In the genomic region with DNA sequence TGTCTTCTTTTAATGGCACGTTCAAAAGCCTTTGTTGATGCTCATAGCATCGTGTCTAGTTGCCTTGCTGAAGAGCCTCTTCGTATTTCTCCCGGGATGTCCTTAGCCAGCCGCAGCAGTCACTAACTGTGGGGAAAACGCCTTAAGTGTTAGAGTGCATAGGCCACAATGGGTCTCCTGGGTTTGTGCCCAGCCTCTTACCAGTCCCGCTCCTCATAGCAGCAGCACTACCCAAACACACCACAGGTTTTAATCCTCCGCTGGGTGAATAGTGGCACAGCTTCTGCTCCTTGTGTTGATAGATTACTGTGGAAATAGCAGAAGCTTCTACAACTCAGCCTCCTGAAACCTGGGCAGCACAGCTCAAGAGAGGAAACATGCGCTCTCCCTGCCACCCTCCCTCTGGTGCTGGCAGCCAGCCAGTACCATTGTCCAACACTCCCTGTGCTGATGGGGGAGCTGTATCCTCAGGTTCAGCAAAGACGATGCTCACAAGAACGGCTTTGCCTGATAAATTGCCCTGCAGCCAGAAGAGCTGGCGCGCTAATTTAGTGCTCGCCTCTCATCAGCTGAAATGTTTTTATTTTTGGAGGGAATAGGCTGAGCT, we compare ENCODE assay signal across 8 mouse cellular contexts. TPM values are rescaled to one million over a fixed set of nuclear protein-coding genes. Genes with fewer than 3 reads are reported as not detected.
A peak's percentile ranks its signal among the peaks of the same experiment; 100 is the strongest.
DNase-seq lines count a peak whose midpoint lies in the region; ATAC-seq and TF ChIP-seq lines count a peak whose summit lies in the region.

No protein-coding gene starts in this region.

- H3K27ac ChIP-seq in forebrain, postnatal 0 days (ENCODE audit: low read depth, low read length): peak overlapping the region; percentile 47; the same call in 1 of the 2 replicates
- peak overlapping the region; percentile 51; the same call in 1 of the 2 replicates for H3K27ac ChIP-seq in hindbrain, postnatal 0 days

- H3K4me3 ChIP-seq in forebrain, postnatal 0 days (ENCODE audit: low read depth, low read length): no peak overlapping the region
- no peak overlapping the region for H3K4me3 ChIP-seq in hindbrain, postnatal 0 days (ENCODE audit: low read length)

- H3K36me3 ChIP-seq in forebrain, postnatal 0 days (ENCODE audit: insufficient read depth): no peaks in the 10 kb centered on the region
- H3K36me3 ChIP-seq in hindbrain, postnatal 0 days (ENCODE audit: insufficient read depth, low read length): no peaks in the 10 kb centered on the region

- H3K4me2 ChIP-seq in forebrain, postnatal 0 days (ENCODE audit: low read depth): no peak overlapping the region
- H3K4me2 ChIP-seq in hindbrain, postnatal 0 days (ENCODE audit: low read depth, low read length): peak overlapping the region; percentile 5; the same call in 1 of the 2 replicates

- no peak overlapping the region for H3K9ac ChIP-seq in forebrain, postnatal 0 days
- no peak overlapping the region for H3K9ac ChIP-seq in hindbrain, postnatal 0 days (replicated peaks; ENCODE audit: low read length)

- intact Hi-C loops in left cerebral cortex, postnatal 10 days (cut with DNase I): loop anchor here (10.0 kb wide), 1 partner anchor 191 kb away; no protein-coding TSS in a partner anchor

- 15% methylated on average over 14 of the region's 14 CpGs for WGBS in forebrain, postnatal 0 days
- WGBS in hindbrain, postnatal 0 days: 19% methylated on average over 14 of the region's 14 CpGs

- no peaks in the 10 kb centered on the region for H3K27me3 ChIP-seq in forebrain, postnatal 0 days (ENCODE audit: insufficient read depth, low read length)
- H3K27me3 ChIP-seq in hindbrain, postnatal 0 days (ENCODE audit: insufficient read depth, low read length): no peaks in the 10 kb centered on the region

- ATAC-seq in forebrain, postnatal 0 days: peak; percentile 74
- peak; percentile 91 for ATAC-seq in hindbrain, postnatal 0 days

- DNase-seq in adrenal gland, adult (ENCODE audit: inconsistent age in 2 of 2, low spot score in 1 of 2): peak; percentile 54 to 72
- peak; percentile 7 to 31 for DNase-seq in adrenal gland, postnatal 4 days (ENCODE audit: low spot score in 2 of 2)
- peak; percentile 76 for DNase-seq in forebrain, postnatal 0 days
- DNase-seq in hindbrain, postnatal 0 days (ENCODE audit: low spot score): peak; percentile 90
- DNase-seq in left cerebral cortex, postnatal 10 days (ENCODE audit: extremely low spot score in 1 of 2, low spot score in 2 of 2): peak; percentile 29 to 79
- peak; percentile 40 for DNase-seq in ovary, adult 18-20 months (ENCODE audit: low spot score)
- no peak for DNase-seq in thymus, postnatal 14 days
- DNase-seq in thymus, adult 18-20 months: no peak

- H3K4me1 ChIP-seq in forebrain, postnatal 0 days (ENCODE audit: insufficient read depth): peaks cover 6% of the 10 kb centered on the region; the same call in 1 of the 2 replicates
- peaks cover 13% of the 10 kb centered on the region; the same call in 1 of the 2 replicates for H3K4me1 ChIP-seq in hindbrain, postnatal 0 days (ENCODE audit: insufficient read depth, low read length)

- TF ChIP-seq CTCF in forebrain, postnatal 0 days (IDR thresholded peaks at IDR 0.05; ENCODE audit: low read depth): peak; percentile 29; the same call in 1 of the 2 replicates
- peak; percentile 49; the same call in 1 of the 2 replicates for TF ChIP-seq CTCF in hindbrain, postnatal 0 days (IDR thresholded peaks at IDR 0.05; ENCODE audit: low read depth)

- H3K9me3 ChIP-seq in forebrain, postnatal 0 days (ENCODE audit: low read length): no peaks in the 10 kb centered on the region
- H3K9me3 ChIP-seq in hindbrain, postnatal 0 days (ENCODE audit: low read length): no peaks in the 10 kb centered on the region

RNA-seq across cellular contexts. Expression of gene Spert, which starts 27.3 kb away (rescaled TPM):
- not detected for total RNA-seq in adrenal gland, postnatal 4 days (2021)
- not detected in 2 replicates for total RNA-seq in forebrain, postnatal 0 days (2014; rRNA removed)
- polyA plus RNA-seq in forebrain, postnatal 0 days (2015; fragmentation: Nextera tagmentation; extraction: Ambion mirVana): not detected in 2 replicates
- total RNA-seq in hindbrain, postnatal 0 days (2014; rRNA removed): not detected in 2 replicates
- polyA plus RNA-seq in hindbrain, postnatal 0 days (2015; fragmentation: Nextera tagmentation; extraction: Ambion mirVana): not detected in 2 replicates
- total RNA-seq in left cerebral cortex, postnatal 10 days (2021): not detected

Comparison
In these comparisons a context has a peak if more than half of its experiments do, and no peak if none do; other contexts are left out.
1. DNase-seq: peak in adrenal gland, adult (2 of 2), adrenal gland, postnatal 4 days (2 of 2), forebrain, postnatal 0 days (single experiment), hindbrain, postnatal 0 days (single experiment), left cerebral cortex, postnatal 10 days (2 of 2) and ovary, adult 18-20 months (single experiment); none in thymus, postnatal 14 days (single experiment) and thymus, adult 18-20 months (0 of 2).